Mouse (Mus musculus) intestine, embryonic 14.5 days (tissue): ENCODE data around the gene Nlgn2. TPM values are rescaled to one million over a fixed set of nuclear protein-coding genes. Genes with fewer than 3 reads are reported as not detected.

Experiments used
- ATAC-seq: fragments of 200-750 bp; cut with Nextera tagmentation; replicated peaks from 2 replicates; pipeline ENCODE4 v1.8.0; 2017; ENCODE audit warnings: low read depth, moderate number of reproducible peaks, moderate TSS enrichment, moderate library complexity; ENCODE audit not compliant: low FRiP score, low TSS enrichment
- DNase-seq: peaks from one replicate; pipeline ENCODE4 v3.0.0-alpha.2; 2018; ENCODE audit warnings: low spot score
- H3K27ac ChIP-seq: fragments of 300-500 bp; sonication (generic); 2 replicates; pipeline ENCODE4 v1.5.1; 2014; ENCODE audit warnings: low read depth, mild to moderate bottlenecking, control low read depth
- H3K27me3 ChIP-seq: fragments of 300-500 bp; sonication (generic); replicated peaks from 2 replicates; pipeline ENCODE4 v1.6.1; 2014; ENCODE audit warnings: low read length, control low read depth; ENCODE audit not compliant: control insufficient read depth, insufficient read depth
- H3K36me3 ChIP-seq: fragments of 300-500 bp; sonication (generic); 2 replicates; pipeline ENCODE4 v1.6.1; 2014; ENCODE audit warnings: low read length, control low read depth; ENCODE audit not compliant: control insufficient read depth, insufficient read depth
- H3K4me1 ChIP-seq: fragments of 300-500 bp; sonication (generic); replicated peaks from 2 replicates; pipeline ENCODE4 v1.6.1; 2014; ENCODE audit warnings: low read length, control low read depth, mixed read lengths; ENCODE audit not compliant: control insufficient read depth, insufficient read depth
- H3K4me2 ChIP-seq: fragments of 300-500 bp; sonication (generic); 2 replicates; pipeline ENCODE4 v1.6.1; 2014; ENCODE audit warnings: low read length
- H3K4me3 ChIP-seq: fragments of 300-500 bp; sonication (generic); 2 replicates; pipeline ENCODE4 v1.5.1; 2014; ENCODE audit warnings: low read depth, low read length, control low read depth, mixed read lengths
- H3K9ac ChIP-seq: fragments of 300-500 bp; sonication (generic); 2 replicates; pipeline ENCODE4 v1.6.1; 2014; ENCODE audit warnings: mild to moderate bottlenecking, low read length
- H3K9me3 ChIP-seq: fragments of 300-500 bp; sonication (generic); 2 replicates; pipeline ENCODE4 v1.6.1; 2016; ENCODE audit warnings: low read length, control low read depth; ENCODE audit not compliant: control insufficient read depth
- WGBS: fragments of 180-500 bp; shearing (Covaris S2); extraction: QIAGEN DNeasy Blood & Tissue Kit; methylation state at CpG from one replicate; pipeline ENCODE4 v1.1.7; 2014; 5-methylcytosine and 5-hydroxymethylcytosine counted together
- polyA plus RNA-seq: library from polyadenylated mRNA; unstranded; fragments of >200 nt; fragmentation: Nextera tagmentation; extraction: Ambion mirVana; gene quantifications from 2 replicates; pipeline ENCODE4 v1.2.1, GENCODE M21; 2014

Nlgn2 gene
- polyA plus RNA-seq, 1 experiment from 2014 or later, result 8.5 TPM

DNA sequence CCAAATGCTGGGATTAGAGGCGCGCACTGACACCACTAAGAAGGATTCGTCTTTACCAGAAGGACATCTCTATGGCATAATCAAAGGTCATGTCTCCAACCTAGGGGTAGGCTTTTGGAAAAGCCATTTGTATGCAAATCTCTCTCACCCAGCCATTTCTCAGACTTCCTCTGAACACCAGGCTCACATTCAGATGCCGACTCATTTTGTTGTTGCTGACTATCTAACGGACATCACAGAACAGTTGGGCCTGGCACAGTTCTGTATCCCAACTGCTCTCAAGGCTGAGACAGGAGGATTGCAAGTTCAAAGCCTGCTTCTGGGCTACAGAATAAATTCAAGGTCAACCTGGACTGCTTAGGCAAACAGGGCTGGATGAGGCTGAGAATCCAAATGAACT, 50.3 kb downstream of the Nlgn2 start:
- WGBS, result 94% methylated on average over 5 of the region's 5 CpGs
- Histone ChIP-seq H3K9me3 (no peaks in the 10 kb centered on the region), H3K27me3 (no peaks in the 10 kb centered on the region), H3K4me2 (no peak overlapping the region), H3K4me1 (no peaks in the 10 kb centered on the region), H3K27ac (no peak overlapping the region), H3K36me3 (no peaks in the 10 kb centered on the region), H3K9ac (no peak overlapping the region), H3K4me3 (no peak overlapping the region)
- DNase-seq, result peak; percentile 47
- no peak for ATAC-seq

- H3K9me3 ChIP-seq, result no peaks in the 10 kb centered on the region
- ATAC-seq, result peak; percentile 56; the same call in 1 of the 2 replicates
- H3K36me3 ChIP-seq, result no peaks in the 10 kb centered on the region
- no peak overlapping the region for H3K9ac ChIP-seq
- H3K27me3 ChIP-seq, result no peaks in the 10 kb centered on the region
- peak overlapping the region; percentile 13 for H3K4me3 ChIP-seq
- H3K4me2 ChIP-seq, result peak overlapping the region; percentile 34
- no peaks in the 10 kb centered on the region for H3K4me1 ChIP-seq
- no peak for DNase-seq
- H3K27ac ChIP-seq, result no peak overlapping the region
- WGBS, result 34% methylated on average over 15 of the region's 15 CpGs
Measured at GRCm38 (mm10) chr11:69784793-69785272, 52.8 kb downstream of the Nlgn2 start.

GRCm38 (mm10) chr11:69781828-69782227, 55.8 kb downstream of the Nlgn2 start:
- Histone ChIP-seq H3K36me3 (no peaks in the 10 kb centered on the region; the same call in 1 of the 2 replicates), H3K27ac (no peak overlapping the region), H3K27me3 (no peaks in the 10 kb centered on the region), H3K9ac (no peak overlapping the region), H3K9me3 (no peaks in the 10 kb centered on the region), H3K4me3 (no peak overlapping the region), H3K4me1 (no peaks in the 10 kb centered on the region), H3K4me2 (no peak overlapping the region)
- DNase-seq (no peak), ATAC-seq (no peak)
- WGBS, result 31% methylated on average over 4 of the region's 4 CpGs

- WGBS, result 47% methylated on average over 7 of the region's 7 CpGs
- no peaks in the 10 kb centered on the region for H3K9me3 ChIP-seq
- no peaks in the 10 kb centered on the region for H3K27me3 ChIP-seq
- H3K9ac ChIP-seq, result no peak overlapping the region
- no peak overlapping the region for H3K27ac ChIP-seq
- H3K4me3 ChIP-seq, result no peak overlapping the region
- no peak for ATAC-seq
- DNase-seq, result no peak
- no peaks in the 10 kb centered on the region for H3K4me1 ChIP-seq
- no peak overlapping the region for H3K4me2 ChIP-seq
- no peaks in the 10 kb centered on the region; the same call in 1 of the 2 replicates for H3K36me3 ChIP-seq
Measured at GRCm38 (mm10) chr11:69778985-69779384, 58.6 kb downstream of the Nlgn2 start.

DNA sequence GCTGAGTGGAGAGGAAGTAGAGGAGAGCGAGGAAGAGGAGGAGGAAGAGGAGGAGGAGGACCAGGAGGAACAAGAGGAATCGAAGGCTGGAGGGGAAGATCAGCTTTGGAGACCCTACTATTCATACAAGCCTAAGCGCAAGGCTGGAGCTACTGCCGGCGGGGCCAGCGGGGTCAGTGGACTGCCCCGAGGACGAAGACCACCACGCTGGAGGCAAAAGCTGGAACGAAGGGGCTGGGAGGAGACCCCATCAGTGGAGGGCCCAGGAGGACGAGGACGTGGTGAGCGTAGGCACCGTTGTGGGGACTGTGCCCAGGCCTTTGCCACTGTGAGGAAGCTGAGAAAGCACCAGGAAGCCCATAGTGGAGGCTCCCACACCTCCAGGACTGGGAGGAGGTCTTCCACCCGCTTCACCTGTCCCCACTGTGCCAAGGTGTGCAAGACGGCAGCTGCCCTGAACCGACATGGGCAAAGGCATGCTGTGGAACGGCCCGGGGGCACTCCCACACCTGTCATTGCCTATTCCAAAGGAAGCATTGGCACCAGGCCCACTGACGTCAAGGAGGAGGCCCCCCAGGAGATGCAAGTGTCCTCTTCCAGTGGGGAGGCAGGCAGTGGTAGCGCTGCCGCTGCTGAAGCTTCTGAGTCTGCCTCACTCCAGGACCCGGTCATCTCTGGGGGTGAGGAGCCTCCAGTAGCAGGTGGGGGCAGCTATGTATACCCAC, 59.2 kb downstream of the Nlgn2 start:
- WGBS, result 73% methylated on average over 21 of the region's 23 CpGs
- no peak overlapping the region for H3K27ac ChIP-seq
- H3K9ac ChIP-seq, result no peak overlapping the region
- no peaks in the 10 kb centered on the region; the same call in 1 of the 2 replicates for H3K36me3 ChIP-seq
- ATAC-seq (no peak), DNase-seq (peak; percentile 51)
- no peak overlapping the region for H3K4me3 ChIP-seq
- no peaks in the 10 kb centered on the region for H3K27me3 ChIP-seq
- no peak overlapping the region for H3K4me2 ChIP-seq
- no peaks in the 10 kb centered on the region for H3K9me3 ChIP-seq
- H3K4me1 ChIP-seq, result no peaks in the 10 kb centered on the region

GRCm38 (mm10) chr11:69777504-69778257, 59.9 kb downstream of the Nlgn2 start:
- 65% methylated on average over 26 of the region's 26 CpGs for WGBS
- DNase-seq (peak; percentile 38), ATAC-seq (no peak)
- Histone ChIP-seq H3K27ac (no peak overlapping the region), H3K4me2 (no peak overlapping the region), H3K4me1 (no peaks in the 10 kb centered on the region), H3K4me3 (no peak overlapping the region), H3K9me3 (no peaks in the 10 kb centered on the region), H3K36me3 (no peaks in the 10 kb centered on the region; the same call in 1 of the 2 replicates), H3K27me3 (no peaks in the 10 kb centered on the region), H3K9ac (no peak overlapping the region)

- H3K27me3 ChIP-seq, result no peaks in the 10 kb centered on the region
- H3K9ac ChIP-seq, result no peak overlapping the region
- H3K36me3 ChIP-seq, result no peaks in the 10 kb centered on the region; the same call in 1 of the 2 replicates
- H3K4me2 ChIP-seq, result no peak overlapping the region
- WGBS, result 83% methylated on average over 20 of the region's 20 CpGs
- DNase-seq (no peak), ATAC-seq (no peak)
- no peaks in the 10 kb centered on the region for H3K9me3 ChIP-seq
- H3K4me1 ChIP-seq, result no peaks in the 10 kb centered on the region
- H3K4me3 ChIP-seq, result no peak overlapping the region
- H3K27ac ChIP-seq, result no peak overlapping the region
Measured at GRCm38 (mm10) chr11:69776488-69776887, 61.1 kb downstream of the Nlgn2 start.

- 69% methylated on average over 10 of the region's 10 CpGs for WGBS
- H3K9ac ChIP-seq, result no peak overlapping the region
- no peaks in the 10 kb centered on the region for H3K9me3 ChIP-seq
- no peak for ATAC-seq
- DNase-seq, result no peak
- H3K36me3 ChIP-seq, result no peaks in the 10 kb centered on the region; the same call in 1 of the 2 replicates
- H3K4me2 ChIP-seq, result no peak overlapping the region
- no peak overlapping the region for H3K4me3 ChIP-seq
- H3K27me3 ChIP-seq, result no peaks in the 10 kb centered on the region
- H3K27ac ChIP-seq, result no peak overlapping the region
- no peaks in the 10 kb centered on the region for H3K4me1 ChIP-seq
Measured at GRCm38 (mm10) chr11:69775716-69776115, 61.9 kb downstream of the Nlgn2 start.
